Mouse (Mus musculus) limb, embryonic 15.5 days (tissue): ENCODE data around the gene Adap2. TPM values are rescaled to one million over a fixed set of nuclear protein-coding genes. Genes with fewer than 3 reads are reported as not detected.
A peak's percentile ranks its signal among the peaks of the same experiment; 100 is the strongest.
"Not testable (repeated sequence)": the region's sequence is repeated elsewhere in the genome, so short reads cannot be mapped to it uniquely, and the experiment has no call there.

Experiments used
- ATAC-seq: fragments of 200-750 bp; cut with Nextera tagmentation; 2 replicates; pipeline ENCODE4 v1.8.0; 2017; ENCODE audit warnings: low read depth, moderate TSS enrichment; ENCODE audit not compliant: insufficient number of reproducible peaks, low FRiP score, low TSS enrichment
- H3K27ac ChIP-seq: fragments of 300-500 bp; sonication (generic); 2 replicates; pipeline ENCODE4 v1.5.1; 2015; ENCODE audit warnings: moderate library complexity, mild to moderate bottlenecking, inconsistent platforms
- H3K27me3 ChIP-seq: fragments of 300-500 bp; sonication (generic); 2 replicates; pipeline ENCODE4 v1.6.1; 2015; ENCODE audit warnings: inconsistent platforms
- H3K36me3 ChIP-seq: fragments of 300-500 bp; sonication (generic); 2 replicates; pipeline ENCODE4 v1.6.1; 2015; ENCODE audit warnings: inconsistent platforms
- H3K4me1 ChIP-seq: fragments of 300-500 bp; sonication (generic); 2 replicates; pipeline ENCODE4 v1.6.1; 2015; ENCODE audit warnings: inconsistent platforms
- H3K4me2 ChIP-seq: fragments of 300-500 bp; sonication (generic); 2 replicates; pipeline ENCODE4 v1.6.1; 2015; ENCODE audit warnings: mild to moderate bottlenecking, inconsistent platforms
- H3K4me3 ChIP-seq: fragments of 300-500 bp; sonication (generic); 2 replicates; pipeline ENCODE4 v1.5.1; 2015; ENCODE audit warnings: mild to moderate bottlenecking, inconsistent platforms
- H3K9ac ChIP-seq: fragments of 300-500 bp; sonication (generic); 2 replicates; pipeline ENCODE4 v1.6.1; 2015; ENCODE audit warnings: inconsistent platforms
- H3K9me3 ChIP-seq: fragments of 300-500 bp; sonication (generic); 2 replicates; pipeline ENCODE4 v1.6.1; 2016; ENCODE audit warnings: inconsistent platforms
- WGBS: fragments of 180-500 bp; shearing (Covaris S2); methylation state at CpG from one replicate; pipeline ENCODE4 v1.1.7; 2015; 5-methylcytosine and 5-hydroxymethylcytosine counted together
- polyA plus RNA-seq: library from polyadenylated mRNA; unstranded; fragments of >200 nt; fragmentation: Nextera tagmentation; extraction: Ambion mirVana; gene quantifications from 2 replicates; pipeline ENCODE4 v1.2.1, GENCODE M21; 2015

Gene Adap2
- polyA plus RNA-seq, 1 experiment from 2014 or later, result 1.9 TPM

GRCm38 (mm10) chr11:80183054-80183704 lies 29.3 kb downstream of the Adap2 start:
- H3K9me3 ChIP-seq, H3K9ac ChIP-seq, H3K27me3 ChIP-seq, H3K4me1 ChIP-seq, H3K36me3 ChIP-seq: not testable (repeated sequence)
- Histone ChIP-seq H3K4me2 (peak overlapping the region; percentile 75), H3K27ac (peak overlapping the region; percentile 91), H3K4me3 (peak overlapping the region; percentile 80)
- WGBS, result 42% methylated on average over 12 of the region's 12 CpGs
- ATAC-seq, result peak; percentile 40; the same call in 1 of the 2 replicates

GRCm38 (mm10) chr11:80183705-80184255 lies 29.9 kb downstream of the Adap2 start, which contains the start of gene Rnf135:
Gene Rnf135 (plus strand): TSS chr11:80183851.
- H3K27ac ChIP-seq, result peak within 1 kb of the TSS; percentile 91

GRCm38 (mm10) chr11:80184531-80185071 lies 30.7 kb downstream of the Adap2 start:
- H3K4me3 ChIP-seq, result peak overlapping the region; percentile 80
- ATAC-seq, result no peak
- H3K36me3 ChIP-seq, result no peaks in the 10 kb centered on the region
- no peaks in the 10 kb centered on the region for H3K27me3 ChIP-seq
- peak overlapping the region; percentile 69; the same call in 1 of the 2 replicates for H3K9ac ChIP-seq
- peak overlapping the region; percentile 91; the same call in 1 of the 2 replicates for H3K27ac ChIP-seq
- peak overlapping the region; percentile 75 for H3K4me2 ChIP-seq
- WGBS, result 83% methylated on average over 6 of the region's 6 CpGs
- 0 out of 2 replicates have a peak, but pooled peaks cover 4% of the 10 kb centered on the region for H3K4me1 ChIP-seq
- H3K9me3 ChIP-seq, result no peaks in the 10 kb centered on the region

More at GRCm38 (mm10) chr11:80183705-80184255, 29.9 kb downstream of the Adap2 start, which contains the start of gene Rnf135:
- Histone ChIP-seq H3K9me3 (no peaks in the 10 kb centered on the region), H3K4me1 (0 out of 2 replicates have a peak, but pooled peaks cover 4% of the 10 kb centered on the region), H3K4me3 (peak within 1 kb of the TSS; percentile 80), H3K9ac (peak within 1 kb of the TSS; percentile 69), H3K36me3 (no peaks in the 10 kb centered on the region), H3K27me3 (no peaks in the 10 kb centered on the region), H3K4me2 (peak within 1 kb of the TSS; percentile 75)
- 0% methylated on average over 33 of the region's 33 CpGs for WGBS
- ATAC-seq, result peak; percentile 89

GRCm38 (mm10) chr11:80185441-80185976 lies 31.6 kb downstream of the Adap2 start:
- H3K36me3 ChIP-seq, H3K27me3 ChIP-seq, H3K4me2 ChIP-seq, H3K4me3 ChIP-seq, H3K9me3 ChIP-seq, H3K4me1 ChIP-seq, H3K27ac ChIP-seq, ATAC-seq, H3K9ac ChIP-seq: not testable (repeated sequence)
- 61% methylated on average over 5 of the region's 5 CpGs for WGBS

- Histone ChIP-seq H3K9me3 (no peaks in the 10 kb centered on the region), H3K9ac (no peak overlapping the region), H3K36me3 (peaks cover 23% of the 10 kb centered on the region), H3K4me1 (no peaks in the 10 kb centered on the region), H3K27me3 (no peaks in the 10 kb centered on the region), H3K4me2 (no peak overlapping the region), H3K27ac (no peak overlapping the region), H3K4me3 (no peak overlapping the region)
- no peak for ATAC-seq
- WGBS, result 65% methylated on average over 4 of the region's 4 CpGs
These were observed 36.4 kb downstream of the Adap2 start for GRCm38 (mm10) chr11:80190280-80190679.

GRCm38 (mm10) chr11:80193827-80194226 lies 39.9 kb downstream of the Adap2 start:
- Histone ChIP-seq H3K36me3 (peaks cover 27% of the 10 kb centered on the region), H3K9ac (no peak overlapping the region), H3K27ac (no peak overlapping the region), H3K4me1 (no peaks in the 10 kb centered on the region), H3K27me3 (no peaks in the 10 kb centered on the region), H3K9me3 (no peaks in the 10 kb centered on the region), H3K4me3 (no peak overlapping the region), H3K4me2 (no peak overlapping the region)
- no peak for ATAC-seq
- WGBS, result 70% methylated on average over 4 of the region's 4 CpGs

- 83% methylated on average over 7 of the region's 7 CpGs for WGBS
- Histone ChIP-seq H3K4me2 (no peak overlapping the region), H3K4me1 (no peaks in the 10 kb centered on the region), H3K4me3 (no peak overlapping the region), H3K36me3 (peaks cover 21% of the 10 kb centered on the region), H3K9me3 (no peaks in the 10 kb centered on the region), H3K27me3 (no peaks in the 10 kb centered on the region), H3K9ac (no peak overlapping the region), H3K27ac (no peak overlapping the region)
- no peak for ATAC-seq
These were observed 42.4 kb downstream of the Adap2 start for GRCm38 (mm10) chr11:80196351-80196750.

- Histone ChIP-seq H3K9ac (no peak overlapping the region), H3K4me3 (no peak overlapping the region), H3K4me2 (no peak overlapping the region), H3K27ac (no peak overlapping the region), H3K27me3 (no peaks in the 10 kb centered on the region), H3K36me3 (peaks cover 15% of the 10 kb centered on the region), H3K4me1 (no peaks in the 10 kb centered on the region), H3K9me3 (no peaks in the 10 kb centered on the region)
- no peak for ATAC-seq
- WGBS, result 93% methylated on average over 3 of the region's 3 CpGs
These were observed 45.4 kb downstream of the Adap2 start for GRCm38 (mm10) chr11:80199316-80199715.

GRCm38 (mm10) chr11:80199773-80200172 lies 45.9 kb downstream of the Adap2 start:
- H3K27me3 ChIP-seq, result no peaks in the 10 kb centered on the region
- H3K4me3 ChIP-seq, result no peak overlapping the region
- H3K4me1 ChIP-seq, result no peaks in the 10 kb centered on the region
- ATAC-seq, result no peak
- no peak overlapping the region for H3K27ac ChIP-seq
- H3K9ac ChIP-seq, result no peak overlapping the region
- peaks cover 11% of the 10 kb centered on the region for H3K36me3 ChIP-seq
- no peak overlapping the region for H3K4me2 ChIP-seq
- WGBS, result 90% methylated on average over 2 of the region's 2 CpGs
- H3K9me3 ChIP-seq, result no peaks in the 10 kb centered on the region

GRCm38 (mm10) chr11:80200326-80200725 lies 46.4 kb downstream of the Adap2 start:
- H3K36me3 ChIP-seq, result peaks cover 6% of the 10 kb centered on the region; the same call in 1 of the 2 replicates
- no peaks in the 10 kb centered on the region for H3K4me1 ChIP-seq
- no peak for ATAC-seq
- H3K9ac ChIP-seq, result no peak overlapping the region
- 70% methylated on average over 1 of the region's 1 CpGs for WGBS
- no peak overlapping the region for H3K4me3 ChIP-seq
- H3K9me3 ChIP-seq, result no peaks in the 10 kb centered on the region
- H3K27me3 ChIP-seq, result no peaks in the 10 kb centered on the region
- H3K27ac ChIP-seq, result no peak overlapping the region
- no peak overlapping the region for H3K4me2 ChIP-seq

GRCm38 (mm10) chr11:80202296-80202695 lies 48.4 kb downstream of the Adap2 start:
- H3K4me3 ChIP-seq, result no peak overlapping the region
- H3K9ac ChIP-seq, result no peak overlapping the region
- H3K36me3 ChIP-seq, result peaks cover 5% of the 10 kb centered on the region; the same call in 1 of the 2 replicates
- no peak overlapping the region for H3K27ac ChIP-seq
- H3K27me3 ChIP-seq, result no peaks in the 10 kb centered on the region
- no peaks in the 10 kb centered on the region for H3K9me3 ChIP-seq
- 76% methylated on average over 6 of the region's 6 CpGs for WGBS
- H3K4me1 ChIP-seq, result no peaks in the 10 kb centered on the region
- H3K4me2 ChIP-seq, result no peak overlapping the region
- no peak for ATAC-seq

GRCm38 (mm10) chr11:80204037-80204436 lies 50.1 kb downstream of the Adap2 start:
- no peak for ATAC-seq
- Histone ChIP-seq H3K27ac (no peak overlapping the region), H3K9me3 (no peaks in the 10 kb centered on the region), H3K4me2 (no peak overlapping the region), H3K27me3 (no peaks in the 10 kb centered on the region), H3K4me3 (no peak overlapping the region), H3K36me3 (peaks cover under 1% of the 10 kb centered on the region; the same call in 1 of the 2 replicates), H3K4me1 (no peaks in the 10 kb centered on the region), H3K9ac (no peak overlapping the region)
- WGBS, result 71% methylated on average over 3 of the region's 3 CpGs
